Mouse (Mus musculus): Measurements from ENCODE around the gene Elovl5. TPM values are rescaled to one million over a fixed set of nuclear protein-coding genes. Genes with fewer than 3 reads are reported as not detected.

Elovl5 gene
- 10 to 100 TPM; 37.3 to 39.0 TPM for total RNA-seq (2021)
- long read RNA-seq, experiment 1, transcript Elovl5-201 (8 exons, 2,782 nt), result major isoform, 6 of 14 reads
- long read RNA-seq, experiment 1, partial matches to known transcripts, result 7 of 14 reads
- long read RNA-seq, experiment 1, other reads (novel, unspliced or antisense), result 1 of 14 reads
- long read RNA-seq, experiment 2, transcript Elovl5-201 (8 exons, 2,782 nt), result major isoform, 5 of 11 reads
- long read RNA-seq, experiment 2, partial matches to known transcripts, result 4 of 11 reads
- long read RNA-seq, experiment 2, other reads (novel, unspliced or antisense), result 2 of 11 reads

DNA sequence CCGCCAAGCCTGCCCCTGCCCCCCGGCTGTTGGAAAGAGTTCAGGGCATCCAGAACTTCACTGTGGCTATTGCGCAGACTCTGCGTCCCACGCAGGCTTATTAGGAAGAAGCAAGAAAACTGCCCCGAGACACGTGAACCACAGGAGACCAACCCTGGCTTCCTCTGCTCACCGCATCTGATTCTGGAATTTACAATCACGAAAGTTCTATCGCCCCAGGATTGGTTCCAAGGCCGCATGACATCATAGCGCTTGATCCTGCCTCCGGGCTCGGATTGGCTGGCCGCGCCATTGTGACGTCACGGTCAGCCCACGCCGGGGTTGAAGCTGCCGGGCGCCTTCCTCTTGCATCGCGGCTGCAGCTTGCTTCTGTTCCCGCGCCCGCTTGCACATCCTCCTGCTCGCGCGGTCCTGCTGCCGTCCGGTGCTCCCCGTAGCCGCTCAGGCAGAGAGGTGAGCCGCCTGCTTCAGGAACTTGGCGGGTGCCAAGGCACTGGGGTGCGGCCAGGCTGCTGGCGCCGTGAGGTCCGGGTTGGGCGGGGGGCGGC, at the start of gene Elovl5:
Gene Elovl5 (plus strand): TSS at position 291 of the 548 bp plus-strand sequence.
- DNase-seq, result peak; percentile 97 to 98

DNA sequence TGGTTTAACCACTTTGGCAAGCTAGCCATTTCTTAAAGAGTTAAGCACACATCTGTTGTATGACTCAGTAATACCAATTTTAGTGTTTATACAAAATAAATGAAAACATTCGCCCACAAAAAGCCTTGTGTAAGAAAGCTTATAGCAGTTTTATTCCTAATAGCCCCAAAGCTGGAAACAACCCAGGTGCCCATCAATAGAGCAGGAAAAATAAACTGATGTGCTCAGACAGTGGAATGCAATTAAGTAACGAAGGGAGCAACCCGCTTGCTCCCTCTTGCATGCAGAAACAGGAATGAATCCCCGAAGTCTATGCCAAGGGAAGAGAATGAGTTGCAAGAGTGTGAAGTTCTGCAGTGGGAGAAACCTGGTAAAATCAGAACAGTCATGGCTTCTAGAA, 25.7 kb upstream of the Elovl5 start:
- DNase-seq, result no peak

DNA sequence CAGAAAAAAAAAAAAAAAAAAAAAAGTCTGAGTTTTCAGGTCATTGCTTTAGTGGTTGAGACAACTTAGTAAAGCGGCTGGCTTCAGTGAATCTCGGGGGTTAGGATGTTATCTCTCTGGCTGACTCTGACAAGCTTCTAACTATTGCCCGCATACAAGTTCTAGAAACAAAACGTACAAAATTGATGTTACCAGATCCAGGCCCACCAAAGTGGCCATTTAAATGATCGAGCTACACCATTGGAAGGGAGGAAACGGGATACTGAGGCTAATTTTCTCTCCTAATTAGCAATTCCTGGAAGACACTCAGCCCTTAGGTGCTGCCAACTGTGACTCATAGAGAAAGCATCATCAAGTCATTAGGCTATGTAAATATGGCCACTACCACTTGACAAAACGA, 18.6 kb upstream of the Elovl5 start:
- no peak for DNase-seq

DNA sequence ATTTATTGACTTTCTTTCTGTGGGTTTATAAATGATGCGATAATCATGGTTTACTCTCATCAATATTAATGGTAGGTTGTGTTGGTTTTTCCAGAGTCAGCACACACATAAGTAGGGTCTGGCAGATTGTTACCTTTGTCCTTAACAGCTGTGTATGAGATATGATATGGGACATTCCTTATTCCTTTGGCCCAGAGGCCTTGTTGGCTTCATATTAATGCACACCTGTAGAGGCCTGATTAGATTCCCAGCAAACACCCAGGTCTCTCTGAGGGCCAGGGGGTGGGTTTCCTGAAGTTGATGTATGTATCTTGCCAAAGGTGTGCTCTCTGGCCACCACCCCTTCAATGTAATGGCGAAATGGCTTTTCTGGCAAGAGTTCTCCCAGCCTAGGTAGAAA, 13.0 kb upstream of the Elovl5 start:
- DNase-seq, result no peak

DNA sequence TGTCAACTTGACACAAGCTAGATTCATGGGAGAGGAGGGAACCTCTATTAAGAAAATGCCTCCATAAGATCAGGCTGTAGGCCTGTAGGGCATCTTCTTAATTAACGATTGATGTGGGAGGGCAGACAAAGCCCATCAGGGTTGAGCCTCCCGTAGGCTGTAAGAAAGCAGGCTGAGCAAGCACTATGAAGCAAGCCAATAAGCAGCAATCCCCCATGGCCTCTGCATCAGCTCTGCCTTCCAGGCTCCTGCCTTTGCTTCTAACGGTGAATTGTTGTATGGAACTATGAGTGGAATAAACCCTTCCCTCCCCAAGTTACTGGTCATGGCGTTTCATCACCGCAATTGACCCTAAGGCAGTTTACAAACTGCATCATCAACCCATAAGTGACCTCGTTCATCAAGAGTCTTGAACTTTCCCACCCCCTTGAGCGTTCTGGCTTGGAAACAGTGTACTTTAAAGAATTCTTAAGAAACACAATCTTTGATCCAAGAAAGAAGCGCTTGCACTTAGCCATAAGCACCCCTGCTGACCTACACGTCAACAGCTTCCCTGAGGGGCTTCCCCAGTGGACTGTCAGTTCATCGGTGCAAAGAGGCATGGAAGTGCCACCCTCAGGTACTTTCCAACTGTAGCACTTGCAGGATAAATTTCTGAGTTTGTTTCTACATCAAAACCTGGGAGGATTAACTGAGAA, 7.4 kb upstream of the Elovl5 start:
- peak in 1 of 2 experiments; percentile 27 for DNase-seq

DNA sequence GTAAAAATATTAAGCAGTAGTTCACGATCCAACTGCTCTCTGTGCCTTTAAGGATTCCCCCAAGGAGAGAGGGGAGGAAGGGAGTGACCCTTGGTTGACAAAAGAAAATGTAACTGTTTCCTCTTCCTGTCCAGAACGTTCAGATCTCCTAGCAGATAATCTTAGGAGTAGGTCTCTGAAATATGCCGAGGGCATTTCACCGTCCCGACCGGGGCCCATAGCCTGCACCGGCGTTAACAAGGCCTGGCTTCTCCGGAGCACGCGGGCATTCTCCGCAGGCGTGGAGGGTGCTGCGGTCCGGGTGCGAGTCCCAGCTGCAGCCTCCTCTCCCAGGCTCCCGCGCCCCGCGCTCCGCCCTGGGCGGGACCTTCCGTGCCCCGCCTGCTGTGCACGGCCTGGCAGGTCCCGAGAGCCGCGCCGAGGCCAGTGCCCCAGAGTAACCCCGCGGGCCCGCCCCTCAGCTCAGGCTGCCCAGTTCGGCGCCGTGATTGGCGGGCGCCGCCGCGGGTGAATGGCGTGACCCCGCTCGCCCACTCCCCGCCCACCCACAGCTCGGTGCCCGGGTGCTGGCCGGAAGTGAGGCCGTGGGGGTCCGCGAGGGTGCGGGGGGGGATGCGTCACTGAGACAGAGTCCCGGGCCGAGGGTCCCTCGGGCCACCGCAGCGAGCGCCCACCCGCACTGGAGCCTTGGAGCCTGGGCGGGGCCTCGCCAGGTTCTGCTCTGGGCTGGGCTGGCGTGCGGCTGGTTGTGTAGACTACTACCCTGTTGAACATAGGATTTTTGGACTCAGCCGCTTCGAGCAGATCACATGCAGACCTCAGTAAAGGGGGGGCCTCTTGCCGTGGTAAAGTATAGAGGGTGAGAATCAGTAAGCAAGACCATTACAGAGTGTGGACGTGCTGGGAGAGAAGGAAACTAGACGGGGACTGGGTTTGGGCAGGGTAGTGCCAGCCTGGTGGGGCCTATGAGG, 6.6 kb upstream of the Elovl5 start:
- peak; percentile 94 to 98 for DNase-seq

DNA sequence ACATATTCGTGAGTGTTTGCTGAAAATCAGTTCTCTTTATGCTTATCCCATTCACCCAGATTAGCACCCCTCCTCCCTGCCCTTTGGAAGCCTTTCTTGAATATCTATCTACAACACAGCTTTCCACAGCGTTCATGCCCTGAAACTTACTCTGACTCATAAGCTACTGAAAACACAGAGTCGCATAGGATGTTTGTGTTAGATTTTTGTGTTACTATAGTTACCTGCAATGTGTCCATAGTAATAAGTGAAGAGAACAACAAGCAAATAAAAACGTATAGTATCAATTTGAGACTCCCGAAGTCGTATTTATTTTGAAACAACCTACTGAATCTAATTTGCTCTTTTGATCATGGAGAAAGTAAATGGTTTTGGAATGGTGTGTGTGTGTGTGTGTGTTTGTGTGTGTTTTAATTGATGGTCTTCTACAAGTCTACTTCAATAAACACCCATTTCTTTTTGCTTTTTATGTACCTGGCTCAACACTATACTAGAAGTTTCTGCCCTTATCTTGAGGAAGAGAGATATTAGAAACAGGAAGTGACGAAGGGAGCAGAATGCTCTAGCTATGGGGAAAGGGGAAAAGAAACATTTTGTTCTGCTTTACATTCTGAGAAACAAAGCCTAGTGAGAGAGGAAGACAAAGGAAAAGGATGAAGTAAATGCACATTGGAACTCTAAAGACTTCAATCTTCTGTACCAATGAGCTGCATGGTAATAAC, 5.5 kb upstream of the Elovl5 start:
- DNase-seq, result peak in 1 of 2 experiments; percentile 33

DNA sequence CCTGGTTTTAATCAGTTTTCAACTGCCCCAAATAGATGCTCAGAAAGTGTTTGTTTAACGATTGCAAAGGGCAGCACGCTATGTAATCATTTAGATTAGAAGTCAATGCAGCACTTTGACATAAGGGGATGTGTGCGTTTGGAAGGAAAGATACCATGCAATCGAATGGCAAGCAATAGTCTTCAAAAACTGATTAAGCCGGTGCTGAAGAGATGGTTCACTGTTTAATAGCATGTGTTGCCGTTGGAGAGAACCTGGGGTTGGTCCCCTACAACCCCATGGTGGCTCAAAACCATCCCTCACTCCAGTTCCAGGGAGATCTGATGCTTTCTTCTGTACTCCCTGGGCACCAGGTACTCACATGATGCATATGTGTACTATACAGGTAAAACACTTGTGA, 4.9 kb upstream of the Elovl5 start:
- DNase-seq, result no peak

DNA sequence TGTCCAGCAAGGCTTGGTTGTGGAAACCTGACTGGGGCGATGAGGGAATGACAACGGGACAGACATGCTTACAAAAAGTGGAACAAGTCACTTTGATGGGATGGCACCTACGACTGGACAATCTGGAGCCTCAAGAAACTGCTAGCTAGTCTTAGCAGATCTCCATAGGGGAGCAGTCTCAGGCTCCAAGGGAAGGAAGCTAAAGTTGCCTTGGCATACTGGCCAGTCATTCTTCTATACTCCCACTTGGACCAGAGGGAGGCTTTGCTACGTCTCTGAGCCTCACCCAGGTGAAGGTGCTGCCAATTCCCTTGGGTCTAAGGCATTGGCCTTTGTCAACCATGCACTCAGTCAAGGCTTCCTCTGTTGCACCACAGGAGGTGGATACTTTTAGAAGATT, 2.5 kb upstream of the Elovl5 start:
- DNase-seq, result no peak

DNA sequence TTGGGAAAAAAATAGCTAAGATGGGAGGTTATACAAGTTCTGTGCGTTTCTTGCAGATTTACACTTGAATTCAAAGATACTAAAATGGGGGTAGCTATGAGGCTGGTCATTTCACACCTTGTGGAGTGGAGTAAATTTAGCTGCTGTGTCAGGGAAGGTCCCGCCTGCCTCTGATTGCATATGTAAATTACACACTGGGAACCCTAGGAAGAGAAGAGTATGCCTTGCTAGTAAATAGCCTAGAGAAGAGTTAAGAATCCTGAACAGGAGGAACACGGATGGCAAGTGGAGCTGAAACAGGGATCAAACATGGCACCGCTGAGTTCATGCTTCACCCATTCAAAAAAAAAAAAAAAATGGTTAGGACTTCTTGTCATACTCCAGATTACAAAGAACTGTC, 1.4 kb upstream of the Elovl5 start:
- DNase-seq, result no peak

DNA sequence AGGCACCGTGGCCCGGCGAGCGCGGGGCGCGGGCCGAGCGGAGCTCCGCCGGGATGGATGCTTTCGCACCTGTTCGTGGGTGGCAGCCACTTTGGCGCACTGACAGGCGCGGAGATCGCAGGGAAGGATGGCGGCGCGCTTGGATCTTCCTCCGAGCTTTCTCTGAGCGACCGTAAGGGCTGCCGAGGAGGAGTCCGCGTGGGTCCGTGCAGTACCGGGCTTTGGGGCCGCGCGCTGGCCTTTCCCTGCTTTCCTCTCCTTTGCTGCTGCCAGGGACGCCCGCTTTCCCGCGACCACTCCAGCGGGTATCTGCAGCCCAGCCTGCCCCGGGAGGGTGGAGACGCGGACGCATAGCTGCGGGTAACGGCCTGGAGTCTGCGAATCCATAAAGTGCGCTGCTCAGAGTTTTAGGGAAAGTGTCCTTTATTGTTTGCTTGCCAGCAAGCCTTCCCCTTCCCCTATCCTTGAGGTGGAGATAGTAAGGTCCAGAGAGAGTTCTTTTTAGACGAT, 513 bp downstream of the Elovl5 start:
- peak in 1 of 2 experiments; percentile 56 for DNase-seq

DNA sequence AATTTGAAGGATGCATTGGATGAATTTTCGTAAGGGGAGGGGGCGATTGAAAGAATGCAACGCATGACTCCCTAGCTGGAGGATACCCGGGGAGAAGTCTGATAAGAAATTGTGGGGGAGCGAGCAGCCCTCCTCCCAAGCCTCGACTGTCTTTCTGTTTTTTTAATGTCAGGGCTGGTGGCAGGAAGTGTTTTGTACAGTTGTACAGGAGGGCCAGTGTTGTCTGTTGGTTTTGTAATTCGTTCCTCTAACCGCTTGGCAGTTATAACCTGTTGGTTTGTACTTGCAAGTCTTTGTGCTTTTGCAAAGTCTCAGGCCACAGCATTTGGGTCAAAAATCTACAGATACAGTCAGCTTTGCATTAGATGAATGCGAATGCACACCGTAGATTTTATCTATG, 1.0 kb downstream of the Elovl5 start:
- DNase-seq, result peak in 1 of 2 experiments; percentile 38

DNA sequence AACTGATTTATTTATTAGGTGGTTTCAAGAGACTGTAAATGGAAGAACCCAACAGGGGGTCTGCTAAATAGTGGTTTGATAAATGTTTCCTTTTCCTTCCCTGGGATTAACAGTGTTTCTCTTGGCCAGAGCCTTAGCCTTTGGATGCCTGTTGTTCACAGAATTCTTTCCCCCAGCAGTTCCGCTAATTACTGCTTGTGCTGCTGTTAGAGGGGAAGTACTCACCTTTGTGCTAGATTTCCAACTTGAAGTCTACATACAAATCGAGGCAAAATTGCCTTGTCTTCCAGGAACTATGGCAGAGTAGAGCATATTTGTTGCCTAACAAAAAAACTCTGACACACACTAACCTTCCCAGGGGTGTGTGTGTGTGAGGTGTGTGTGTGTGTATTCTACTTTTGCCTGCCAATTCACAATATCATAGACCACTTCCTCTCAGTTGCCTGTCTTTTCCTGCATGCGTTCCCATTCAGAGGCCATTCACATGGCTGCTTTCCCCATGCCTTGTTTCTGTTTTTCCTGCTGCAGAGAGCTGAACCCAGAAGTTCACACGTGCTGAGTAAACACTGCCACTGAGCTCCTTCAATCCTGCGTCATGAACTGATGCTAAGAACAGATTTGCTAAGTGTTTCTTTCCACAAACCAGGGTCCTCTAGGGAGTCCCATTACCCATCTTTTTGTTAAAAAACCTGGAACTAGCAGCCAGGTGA, 2.0 kb downstream of the Elovl5 start:
- no peak for DNase-seq

DNA sequence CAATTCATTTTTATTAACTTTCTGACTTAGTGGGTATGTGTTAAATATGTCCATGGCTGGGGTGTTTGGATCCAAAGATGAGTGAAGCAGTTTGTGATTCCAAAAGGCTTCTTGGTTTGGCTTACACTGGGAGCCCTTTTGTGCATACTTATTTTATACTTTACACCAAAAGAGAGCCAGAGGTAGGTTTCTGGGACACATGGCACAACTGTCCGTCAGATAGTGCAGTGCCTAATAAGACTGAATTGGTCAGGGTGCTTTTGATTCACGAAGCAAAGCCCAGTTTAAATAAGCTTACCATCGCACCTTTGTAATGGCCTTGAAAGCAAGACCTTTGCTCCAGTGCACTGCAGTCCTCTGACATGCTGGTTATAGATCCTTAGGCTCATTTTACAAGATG, 3.3 kb downstream of the Elovl5 start:
- no peak for DNase-seq

DNA sequence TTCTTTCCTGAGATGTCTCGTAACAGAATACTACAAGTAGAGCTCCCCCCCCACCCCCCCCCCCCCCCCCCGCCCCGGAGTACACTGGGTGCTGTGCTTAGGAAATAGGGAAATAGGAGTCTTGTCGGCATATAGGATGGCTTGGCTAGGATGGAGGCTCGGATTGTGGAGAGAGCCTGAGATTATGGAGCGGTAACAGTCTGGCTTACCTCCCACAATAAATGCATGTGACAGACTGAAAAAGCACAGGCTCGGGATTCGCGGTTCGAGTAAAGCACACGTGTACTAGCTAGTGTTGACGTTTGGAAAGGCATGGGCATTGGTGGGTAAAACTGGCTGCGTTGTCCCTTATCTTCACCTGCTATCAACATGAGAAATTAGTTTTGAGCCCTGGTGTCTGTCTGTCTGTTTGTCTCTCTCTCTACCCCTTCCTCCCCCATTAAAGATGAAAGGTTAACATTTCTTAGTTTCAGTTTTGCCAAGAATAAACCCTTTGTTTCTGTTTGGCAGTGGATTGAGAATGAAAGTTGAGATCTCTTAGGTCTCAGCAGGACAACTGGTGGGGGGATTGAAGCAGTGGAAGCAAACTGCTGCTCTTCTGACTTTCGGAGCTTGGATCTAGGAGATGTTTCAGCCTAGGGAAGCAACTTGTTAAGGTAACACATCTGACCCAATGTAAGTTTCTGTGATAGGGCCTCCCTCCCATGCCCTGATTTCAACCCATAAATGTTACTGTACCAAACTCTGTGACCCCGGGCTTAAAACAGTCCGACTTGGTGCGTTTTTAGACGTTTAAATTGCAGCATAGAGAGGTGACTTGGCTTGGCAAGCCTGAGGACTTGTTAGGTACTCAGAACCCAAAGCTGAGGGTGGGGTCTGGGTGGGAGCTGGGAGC, 4.4 kb downstream of the Elovl5 start:
- no peak for DNase-seq

DNA sequence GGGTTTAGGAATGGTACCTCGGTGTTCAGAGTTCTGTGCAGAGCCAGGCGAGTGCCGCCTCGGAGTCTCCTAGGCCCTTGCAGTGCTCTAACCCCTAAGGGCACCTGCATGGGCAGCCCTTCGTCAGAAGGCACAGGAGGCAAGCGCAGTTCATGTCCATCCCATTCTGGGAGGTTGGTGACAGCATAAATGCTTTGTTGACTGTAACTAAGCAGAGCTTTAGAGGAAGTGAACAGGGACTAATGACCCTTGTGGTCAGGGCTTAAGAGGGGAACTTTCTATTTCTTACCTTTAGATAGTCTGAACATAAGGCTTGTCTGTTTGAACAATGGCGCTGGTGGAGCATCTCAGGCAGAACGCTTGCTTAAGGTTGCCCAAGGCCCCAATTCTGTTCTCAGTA, 6.6 kb downstream of the Elovl5 start:
- no peak for DNase-seq

DNA sequence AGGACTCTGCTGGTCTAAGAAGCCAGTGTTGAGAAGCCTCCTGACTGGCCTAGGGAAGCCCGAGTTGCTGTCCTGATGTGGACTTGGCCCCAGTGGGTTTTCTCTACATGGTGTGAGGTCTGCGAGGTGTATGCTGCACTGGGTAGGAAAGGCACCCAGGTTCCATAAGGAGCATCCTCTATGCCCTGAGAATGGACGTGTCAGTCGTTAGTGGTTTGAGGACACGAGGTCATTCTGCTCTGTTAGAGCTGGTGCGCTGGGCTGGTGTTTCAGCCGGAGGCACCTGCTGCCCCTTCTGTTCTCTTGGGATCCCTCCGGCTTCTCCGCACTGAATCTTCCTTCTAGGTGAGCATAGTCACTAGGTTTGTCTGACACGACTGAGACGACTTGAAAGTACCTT, 7.0 kb downstream of the Elovl5 start:
- no peak for DNase-seq

DNA sequence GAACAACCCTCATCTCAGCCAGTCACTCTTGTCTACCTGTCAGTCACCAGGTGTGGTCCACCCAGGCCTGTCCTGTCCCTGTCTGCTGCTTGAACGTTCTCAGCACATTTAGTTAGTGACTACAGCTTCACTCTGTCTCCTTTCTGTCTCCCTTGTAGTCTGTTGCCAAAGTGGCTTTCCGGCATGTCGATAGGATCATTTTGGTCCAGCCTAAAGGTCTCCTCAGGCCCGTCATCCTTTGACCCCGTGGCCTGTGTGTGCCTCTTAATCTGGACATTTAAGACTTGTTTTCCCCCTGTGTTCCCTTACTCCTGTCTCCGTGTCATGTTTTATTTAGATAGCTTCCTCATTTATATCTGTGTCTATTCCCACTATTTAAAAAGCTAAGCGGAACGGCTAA, 9.0 kb downstream of the Elovl5 start:
- DNase-seq, result no peak

DNA sequence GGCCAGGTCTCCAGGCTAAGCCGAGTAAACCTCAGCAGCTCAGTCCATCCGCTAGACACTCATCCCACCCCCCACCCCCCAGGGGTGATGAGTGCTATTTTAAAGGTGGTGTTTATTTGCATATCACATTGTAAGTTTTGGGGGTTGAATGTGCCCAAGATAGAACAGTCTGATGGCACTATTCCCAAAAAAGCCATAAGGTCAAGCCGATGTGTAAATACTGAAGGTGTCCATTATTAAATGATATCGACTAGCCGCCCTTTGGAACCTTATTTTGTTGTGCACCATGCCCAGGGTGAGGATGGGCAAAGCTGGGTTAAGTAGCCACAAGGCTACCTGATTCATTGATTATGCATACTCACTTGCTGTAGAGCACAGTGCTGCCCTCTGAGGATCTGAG, 9.7 kb downstream of the Elovl5 start:
- no peak for DNase-seq

DNA sequence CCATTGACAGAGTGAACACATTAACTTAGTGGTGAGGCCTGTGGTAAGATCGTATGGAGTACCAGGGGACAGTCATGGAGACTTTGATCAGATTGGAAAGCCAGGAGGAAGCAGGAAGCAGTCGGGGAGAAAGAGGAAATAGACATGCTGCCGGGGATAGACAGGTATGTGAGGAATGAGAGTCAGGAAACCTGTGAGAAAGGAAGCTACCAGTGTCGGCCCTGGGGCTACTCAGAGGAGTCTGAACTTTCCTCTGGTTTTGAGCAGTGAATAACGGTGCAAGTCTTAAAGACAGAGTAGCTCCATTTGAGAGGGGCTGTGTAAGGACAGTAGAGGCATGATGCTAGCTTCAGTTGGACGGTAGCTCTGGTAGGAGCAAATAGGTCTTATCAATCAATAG, 10.3 kb downstream of the Elovl5 start:
- DNase-seq, result no peak
